Mouse (Mus musculus) CH12.LX (cell line): ENCODE data around the gene Boc. TPM values are rescaled to one million over a fixed set of nuclear protein-coding genes. Genes with fewer than 3 reads are reported as not detected.
A peak's percentile ranks its signal among the peaks of the same experiment; 100 is the strongest.

Experiments used
- DNase-seq: peaks from one replicate; pipeline ENCODE4 v3.0.0-alpha.2; 2013; ENCODE audit errors: extremely low read depth
- H3K27ac ChIP-seq: 2 replicates; pipeline ENCODE4 v1.5.1; 2012; ENCODE audit warnings: low read depth, mild to moderate bottlenecking, control low read depth, moderate library complexity; ENCODE audit not compliant: insufficient read depth
- H3K27me3 ChIP-seq: replicated peaks from 2 replicates; pipeline ENCODE3; 2012; ENCODE audit warnings: inconsistent platforms
- H3K36me3 ChIP-seq, 2 experiments: replicated peaks in 1 of 2; 2 replicates each; pipeline versions ENCODE3 to v1.6.1; 2012; ENCODE audit warnings: inconsistent platforms in 1 of 2, low read length in 1 of 2, mild to moderate bottlenecking in 1 of 2, mixed read lengths in 1 of 2, moderate library complexity in 1 of 2; ENCODE audit not compliant: control insufficient read depth in 1 of 2, insufficient read depth in 1 of 2
- H3K4me1 ChIP-seq, 2 experiments: 2 replicates each; pipeline ENCODE4 v1.6.1; 2012; ENCODE audit warnings: inconsistent platforms in 1 of 2, moderate library complexity in 1 of 2; ENCODE audit not compliant: insufficient read depth in 2 of 2, control insufficient read depth in 1 of 2
- H3K4me2 ChIP-seq: 2 replicates; pipeline ENCODE4 v1.6.1; 2012; ENCODE audit warnings: low read depth, mild to moderate bottlenecking, control low read depth; ENCODE audit not compliant: poor library complexity, insufficient read depth, severe bottlenecking
- H3K4me3 ChIP-seq, 3 experiments: fragments of 150-350 bp in 1 of 3; sonication (generic) in 1 of 3; replicated peaks in 1 of 3; 2 replicates each; pipeline versions ENCODE3 to v1.5.1; 2011 to 2012; ENCODE audit warnings: low read depth in 2 of 3, low read length in 2 of 3, mild to moderate bottlenecking in 2 of 3, moderate library complexity in 2 of 3, control low read depth in 1 of 3, improper control_type of control experiment in 1 of 3, inconsistent platforms in 1 of 3, mixed read lengths in 1 of 3; ENCODE audit not compliant: poor library complexity in 1 of 3
- H3K79me2 ChIP-seq: replicated peaks from 2 replicates; pipeline ENCODE4 v1.6.1; 2012; ENCODE audit warnings: mild to moderate bottlenecking, moderate library complexity; ENCODE audit not compliant: control insufficient read depth, poor library complexity, insufficient read depth, severe bottlenecking; ENCODE audit errors: extremely low read depth
- H3K9ac ChIP-seq: 2 replicates; pipeline ENCODE4 v1.6.1; 2012; ENCODE audit warnings: low read depth, mild to moderate bottlenecking, control low read depth, moderate library complexity; ENCODE audit not compliant: insufficient read depth
- H3K9me3 ChIP-seq: replicated peaks from 2 replicates; pipeline ENCODE3; 2012; ENCODE audit warnings: low read length, inconsistent platforms, mixed read lengths
- BHLHE40 ChIP-seq: IDR thresholded peaks from 2 replicates; pipeline ENCODE4 v1.6.1; 2011; ENCODE audit warnings: mild to moderate bottlenecking, low read depth, low read length, improper control_type of control experiment
- CHD2 ChIP-seq: IDR thresholded peaks from 2 replicates; pipeline ENCODE4 v1.6.1; 2011; ENCODE audit warnings: low read length, improper control_type of control experiment
- CTCF ChIP-seq, 2 experiments: IDR thresholded peaks in 1 of 2; conservative IDR thresholded peaks in 1 of 2; 2 replicates each; pipeline ENCODE4 v1.5.1; 2011 to 2012; ENCODE audit warnings: low read depth in 2 of 2, low read length in 2 of 2, improper control_type of control experiment in 1 of 2, inconsistent platforms in 1 of 2, mild to moderate bottlenecking in 1 of 2, moderate library complexity in 1 of 2
- E2F4 ChIP-seq: IDR thresholded peaks from 2 replicates; pipeline ENCODE4 v1.6.1; 2011; ENCODE audit warnings: low read depth, low read length, improper control_type of control experiment; ENCODE audit not compliant: insufficient replicate concordance
- ELF1 ChIP-seq: IDR thresholded peaks from 2 replicates; pipeline ENCODE4 v1.6.1; 2014; ENCODE audit warnings: low read depth, mild to moderate bottlenecking, inconsistent platforms, low read length, improper control_type of control experiment
- EP300 ChIP-seq: IDR thresholded peaks from 2 replicates; pipeline ENCODE4 v1.6.1; 2011; ENCODE audit warnings: low read length, improper control_type of control experiment
- GABPA ChIP-seq: IDR thresholded peaks from 2 replicates; pipeline ENCODE4 v1.6.1; 2012; ENCODE audit warnings: low read depth, low read length, improper control_type of control experiment, inconsistent platforms; ENCODE audit not compliant: insufficient replicate concordance
- JUN ChIP-seq: IDR thresholded peaks from 2 replicates; pipeline ENCODE4 v1.6.1; 2011; ENCODE audit warnings: low read depth, mild to moderate bottlenecking, low read length, improper control_type of control experiment, moderate library complexity; ENCODE audit not compliant: insufficient read depth
- KAT2A ChIP-seq: IDR thresholded peaks from 2 replicates; pipeline ENCODE4 v1.6.1; 2012; ENCODE audit warnings: low read length, improper control_type of control experiment, inconsistent platforms; ENCODE audit not compliant: insufficient replicate concordance
- MAX ChIP-seq: IDR thresholded peaks from 2 replicates; pipeline ENCODE4 v1.6.1; 2011; ENCODE audit warnings: low read length, improper control_type of control experiment
- MAZ ChIP-seq: IDR thresholded peaks from 2 replicates; pipeline ENCODE4 v1.6.1; 2012; ENCODE audit warnings: low read depth, mild to moderate bottlenecking, inconsistent platforms, low read length, improper control_type of control experiment, moderate library complexity
- MEF2A ChIP-seq: IDR thresholded peaks from 2 replicates; pipeline ENCODE4 v1.6.1; 2014; ENCODE audit warnings: low read depth, mild to moderate bottlenecking, inconsistent platforms, low read length, improper control_type of control experiment, borderline replicate concordance
- MXI1 ChIP-seq: IDR thresholded peaks from 2 replicates; pipeline ENCODE4 v1.6.1; 2011; ENCODE audit warnings: mild to moderate bottlenecking, low read depth, low read length, improper control_type of control experiment
- NELFE ChIP-seq: IDR thresholded peaks from 2 replicates; pipeline ENCODE4 v1.6.1; 2011; ENCODE audit warnings: low read depth, low read length, improper control_type of control experiment
- NRF1 ChIP-seq: IDR thresholded peaks from 2 replicates; pipeline ENCODE4 v1.6.1; 2014; ENCODE audit warnings: low read depth, mild to moderate bottlenecking, inconsistent platforms, low read length, improper control_type of control experiment, moderate library complexity
- POLR2A ChIP-seq: IDR thresholded peaks from 2 replicates; pipeline ENCODE4 v1.6.1; 2011; ENCODE audit warnings: low read depth, mild to moderate bottlenecking, improper control_type of control experiment, low read length
- POLR2AphosphoS2 ChIP-seq: IDR thresholded peaks from 2 replicates; pipeline ENCODE4 v1.6.1; 2011; ENCODE audit warnings: low read depth, low read length, improper control_type of control experiment
- RCOR1 ChIP-seq: conservative IDR thresholded peaks from 2 replicates; pipeline ENCODE4 v1.6.1; 2012; ENCODE audit warnings: low read depth, mild to moderate bottlenecking, inconsistent platforms, low read length, improper control_type of control experiment
- SIN3A ChIP-seq: IDR thresholded peaks from 2 replicates; pipeline ENCODE4 v1.6.1; 2012; ENCODE audit warnings: low read length, improper control_type of control experiment, inconsistent platforms
- TCF12 ChIP-seq: IDR thresholded peaks from 2 replicates; pipeline ENCODE4 v1.6.1; 2014; ENCODE audit warnings: low read depth, mild to moderate bottlenecking, inconsistent platforms, low read length, improper control_type of control experiment
- USF1 ChIP-seq: IDR thresholded peaks from 2 replicates; pipeline ENCODE4 v1.6.1; 2014; ENCODE audit warnings: low read depth, mild to moderate bottlenecking, inconsistent platforms, low read length, improper control_type of control experiment
- ZMIZ1 ChIP-seq: IDR thresholded peaks from 2 replicates; pipeline ENCODE4 v1.6.1; 2012; ENCODE audit warnings: low read depth, mild to moderate bottlenecking, inconsistent platforms, low read length, improper control_type of control experiment
- dilution Hi-C: fragments of 300-500 bp; cut with MboI; formaldehyde crosslinking; loops from 2 replicates; pipeline ENCODE4 v1.14.3; 2020; ENCODE audit warnings: low sequenced_read_pairs; ENCODE audit not compliant: extremely low pct_unique_long_range_greater_than_20kb, extremely low pct_ligation_motif_present
- in situ Hi-C: fragments of 300-500 bp; cut with MboI; formaldehyde crosslinking; loops from 3 replicates; pipeline ENCODE4 v1.14.3; 2019; ENCODE audit warnings: low sequenced_read_pairs, low pct_ligation_motif_present, low pct_unique_long_range_greater_than_20kb, mixed read lengths
- polyA plus RNA-seq: library from polyadenylated mRNA; unstranded; fragments of >175 nt; gene quantifications from 2 replicates; pipeline ENCODE4 v1.2.1, GENCODE M21; 2012; ENCODE audit warnings: low read depth; ENCODE audit not compliant: insufficient read length
- total RNA-seq, 2 experiments: library from RNA; depleted of rRNA; stranded (reverse); fragments of 300-350 nt in 1 of 2; fragments of >200 nt in 1 of 2; gene quantifications; 2 replicates each; pipeline ENCODE4 v1.2.3; 2012 to 2014

The Boc gene
- total and polyA plus RNA-seq, 3 experiments: 0.25 to 1.5 (median 0.67) TPM

DNA sequence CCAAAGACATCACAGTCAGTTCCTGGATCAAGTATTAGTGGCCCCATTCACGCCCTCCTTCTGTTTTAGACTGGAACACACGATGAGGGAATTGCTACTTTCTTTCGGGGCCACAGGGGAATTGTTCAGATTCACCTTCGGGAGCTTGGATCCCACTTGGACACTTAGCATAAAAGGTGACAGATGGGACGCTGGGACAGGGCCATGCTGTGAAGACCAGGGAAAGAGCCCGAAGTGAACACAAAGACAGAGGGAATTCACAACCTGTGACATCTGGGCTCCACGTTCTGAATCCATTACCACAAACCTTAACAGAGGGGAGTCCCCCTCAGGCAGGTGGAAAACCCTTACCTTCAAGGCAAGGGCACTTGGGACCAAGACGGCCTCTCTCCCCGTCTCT lies 28.5 kb downstream of the Boc start:
- Histone ChIP-seq H3K79me2 (no peaks in the 10 kb centered on the region), H3K4me1 (peaks cover 11 to 31% of the 10 kb centered on the region in 2 experiments; a peak in 3 of 4 replicates), H3K36me3 (no peaks in the 10 kb centered on the region), H3K27ac (no peak overlapping the region), H3K4me3 (no peak overlapping the region), H3K27me3 (no peaks in the 10 kb centered on the region), H3K9ac (no peak overlapping the region), H3K4me2 (peak overlapping the region; percentile 17)
- dilution Hi-C loops (no loop called here), in situ Hi-C loops (no loop called here)
- peak; percentile 24 for DNase-seq
- TF ChIP-seq CTCF (conservative IDR thresholded peaks at IDR 0.05 in 1 of 2, IDR thresholded peaks at IDR 0.05 in 1 of 2; ENCODE audit: low read depth in 2 of 2, low read length in 2 of 2) (no peak), POLR2AphosphoS2 (no peak), EP300 (peak; percentile 47)
- TF ChIP-seq, all 38 proteins: peak for 1
- H3K9me3 ChIP-seq: no peaks in the 10 kb centered on the region

DNA sequence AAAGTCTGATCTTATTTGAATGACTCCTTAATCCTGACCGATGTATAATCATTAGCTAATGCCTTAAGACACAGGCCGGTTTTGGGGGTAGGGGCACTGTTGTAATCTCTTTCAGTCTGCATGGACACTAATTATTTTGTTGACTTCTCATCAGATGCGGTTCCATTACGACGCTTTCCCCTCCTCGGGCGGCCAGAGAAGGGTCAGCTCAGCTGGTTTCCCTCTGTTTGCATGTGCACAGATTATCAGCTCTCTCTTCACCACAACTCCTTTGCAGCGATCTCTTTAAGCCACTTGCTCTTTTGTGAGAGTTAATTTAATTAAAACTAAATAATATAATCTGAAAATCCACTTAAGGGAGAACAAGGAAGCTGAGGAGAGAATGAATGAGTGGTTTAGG lies 29.0 kb downstream of the Boc start:
- Histone ChIP-seq H3K4me3 (no peak overlapping the region), H3K9ac (no peak overlapping the region), H3K79me2 (no peaks in the 10 kb centered on the region), H3K4me2 (peak overlapping the region; percentile 17; the same call in 1 of the 2 replicates), H3K9me3 (no peaks in the 10 kb centered on the region), H3K4me1 (peaks cover 11 to 31% of the 10 kb centered on the region in 2 experiments; a peak in 3 of 4 replicates), H3K27ac (no peak overlapping the region), H3K27me3 (no peaks in the 10 kb centered on the region), H3K36me3 (no peaks in the 10 kb centered on the region)
- in situ Hi-C loops (no loop called here), dilution Hi-C loops (no loop called here)
- TF ChIP-seq CHD2 (no peak), BHLHE40 (no peak), RCOR1 (no peak), CTCF (conservative IDR thresholded peaks at IDR 0.05 in 1 of 2, IDR thresholded peaks at IDR 0.05 in 1 of 2; ENCODE audit: low read depth in 2 of 2, low read length in 2 of 2) (no peak), NELFE (no peak), POLR2A (no peak), USF1 (no peak), MXI1 (no peak), MEF2A (no peak), MAZ (no peak), NRF1 (no peak), GABPA (no peak), ZMIZ1 (no peak), ELF1 (no peak), KAT2A (no peak), E2F4 (no peak), SIN3A (no peak), TCF12 (no peak), JUN (no peak), MAX (no peak)
- DNase-seq: no peak
